13 mouse cellular contexts compared by ENCODE assay signal in genomic region chr6:64617417-64618135, GRCm38 (mm10).
DNase-seq lines count a peak whose midpoint lies in the region; ATAC-seq and TF ChIP-seq lines count a peak whose summit lies in the region.
"Had no signal": no experiment of that assay in that cellular context is flagged by ENCODE, and none has a peak within 500 bp of the region (broad histone marks: within the 10 kb centered on the region; RNA-seq: fewer than 3 reads in every experiment).

No protein-coding gene starts in this region.

- ATAC-seq in heart, embryonic 16.5 days (replicated peaks; ENCODE audit: extremely low read depth, insufficient read depth, low FRiP score), result no peak
- peak; percentile 76 for ATAC-seq in forebrain, postnatal 0 days
- 0 out of 2 replicates have a peak, but pooled peaks have one; percentile 73 for ATAC-seq in hindbrain, embryonic 15.5 days (ENCODE audit: low FRiP score, low read depth)
- ATAC-seq: CD4-positive, CD25-positive, alpha-beta regulatory T cell, adult 4 months had no signal

- H3K9ac ChIP-seq in heart, embryonic 16.5 days (ENCODE audit: low read length), result no peak overlapping the region
- no peak overlapping the region for H3K9ac ChIP-seq in forebrain, postnatal 0 days
- no peak overlapping the region for H3K9ac ChIP-seq in hindbrain, embryonic 15.5 days
- H3K9ac ChIP-seq: kidney, embryonic 15.5 days; liver, embryonic 13.5 days had no signal

- no peak for DNase-seq in heart, postnatal 36 days
- DNase-seq in lung, postnatal 36 days, result peak; percentile 3
- no peak for DNase-seq in lung, postnatal 10 days
- DNase-seq in forebrain, postnatal 0 days, result peak; percentile 35
- DNase-seq in cerebellum, adult 9-11 months, result no peak
- DNase-seq: adrenal gland, adult 8-10 months; embryo, embryonic 11 days; liver, embryonic 13.5 days had no signal

- no peaks in the 10 kb centered on the region for H3K36me3 ChIP-seq in heart, embryonic 16.5 days (ENCODE audit: control insufficient read depth, insufficient read depth)
- H3K36me3 ChIP-seq in forebrain, postnatal 0 days (ENCODE audit: insufficient read depth), result no peaks in the 10 kb centered on the region
- H3K36me3 ChIP-seq in hindbrain, embryonic 15.5 days, result no peaks in the 10 kb centered on the region
- H3K36me3 ChIP-seq: kidney, embryonic 15.5 days; liver, embryonic 13.5 days had no signal

- no peak for TF ChIP-seq CTCF in forebrain, postnatal 0 days (IDR thresholded peaks at IDR 0.05; ENCODE audit: low read depth)

- H3K9me3 ChIP-seq in heart, embryonic 16.5 days (replicated peaks; ENCODE audit: control insufficient read depth, low read length), result no peaks in the 10 kb centered on the region
- H3K9me3 ChIP-seq in forebrain, postnatal 0 days (ENCODE audit: low read length), result no peaks in the 10 kb centered on the region
- H3K9me3 ChIP-seq in hindbrain, embryonic 15.5 days, result no peaks in the 10 kb centered on the region
- H3K9me3 ChIP-seq: kidney, embryonic 15.5 days; liver, embryonic 13.5 days had no signal

- H3K27ac ChIP-seq in heart, embryonic 16.5 days (ENCODE audit: low read length), result peak overlapping the region; percentile 25
- no peak overlapping the region for H3K27ac ChIP-seq in forebrain, postnatal 0 days (ENCODE audit: low read depth, low read length)
- peak overlapping the region; percentile 41 for H3K27ac ChIP-seq in hindbrain, embryonic 15.5 days (replicated peaks)
- H3K27ac ChIP-seq: kidney, embryonic 15.5 days; left cerebral cortex, adult 2 months; liver, embryonic 13.5 days had no signal

- intact Hi-C loops in heart, postnatal 36 days (cut with DNase I), result no loop called here

- no peaks in the 10 kb centered on the region for H3K27me3 ChIP-seq in heart, embryonic 16.5 days (ENCODE audit: control insufficient read depth, insufficient read depth, low read length)
- no peaks in the 10 kb centered on the region for H3K27me3 ChIP-seq in forebrain, postnatal 0 days (ENCODE audit: insufficient read depth, low read length)
- H3K27me3 ChIP-seq in hindbrain, embryonic 15.5 days, result no peaks in the 10 kb centered on the region
- H3K27me3 ChIP-seq: kidney, embryonic 15.5 days; liver, embryonic 13.5 days had no signal

- no peak overlapping the region for H3K4me3 ChIP-seq in heart, embryonic 16.5 days (ENCODE audit: low read length)
- no peak overlapping the region for H3K4me3 ChIP-seq in forebrain, postnatal 0 days (ENCODE audit: low read depth, low read length)
- no peak overlapping the region for H3K4me3 ChIP-seq in hindbrain, embryonic 15.5 days
- H3K4me3 ChIP-seq: kidney, embryonic 15.5 days; left cerebral cortex, adult 2 months; liver, embryonic 13.5 days had no signal

- no peak overlapping the region for H3K4me2 ChIP-seq in heart, embryonic 16.5 days (ENCODE audit: low read depth, low read length)
- no peak overlapping the region for H3K4me2 ChIP-seq in forebrain, postnatal 0 days (ENCODE audit: low read depth)
- no peak overlapping the region for H3K4me2 ChIP-seq in hindbrain, embryonic 15.5 days
- H3K4me2 ChIP-seq: kidney, embryonic 15.5 days; liver, embryonic 13.5 days had no signal

- 65% methylated on average over 8 of the region's 8 CpGs for WGBS in heart, embryonic 16.5 days
- 32% methylated on average over 8 of the region's 8 CpGs for WGBS in forebrain, postnatal 0 days
- 34% methylated on average over 8 of the region's 8 CpGs for WGBS in hindbrain, embryonic 15.5 days

- H3K4me1 ChIP-seq in heart, embryonic 16.5 days (ENCODE audit: control insufficient read depth, insufficient read depth, low read length), result no peaks in the 10 kb centered on the region
- H3K4me1 ChIP-seq in forebrain, postnatal 0 days (ENCODE audit: insufficient read depth), result no peaks in the 10 kb centered on the region
- H3K4me1 ChIP-seq in hindbrain, embryonic 15.5 days (replicated peaks), result peaks cover 18% of the 10 kb centered on the region
- H3K4me1 ChIP-seq: liver, embryonic 13.5 days had no signal

Comparison
In these comparisons a context has a peak if more than half of its experiments do, and no peak if none do; other contexts are left out.
1. DNase-seq: peak in lung, postnatal 36 days (single experiment) and forebrain, postnatal 0 days (single experiment); none in heart, postnatal 36 days (0 of 2), lung, postnatal 10 days (single experiment) and cerebellum, adult 9-11 months (single experiment).